Mouse (Mus musculus): ENCODE measurements around the gene Polr1d. TPM values are rescaled to one million over a fixed set of nuclear protein-coding genes. Genes with fewer than 3 reads are reported as not detected.

Gene Polr1d
- polyA plus RNA-seq, 1 experiment from 2014 or later, result 151 TPM

GRCm38 (mm10) chr5:147057626-147058414 lies 19.0 kb upstream of the Polr1d start:
- H3K27me3 ChIP-seq (replicated peaks), result no peaks in the 10 kb centered on the region
- no peak overlapping the region for H3K9ac ChIP-seq
- no peaks in the 10 kb centered on the region for H3K9me3 ChIP-seq
- no peaks in the 10 kb centered on the region for H3K36me3 ChIP-seq
- H3K4me1 ChIP-seq (replicated peaks), result peaks cover 26% of the 10 kb centered on the region
- ATAC-seq, result peak; percentile 64
- no peak overlapping the region for H3K27ac ChIP-seq
- WGBS, result 53% methylated on average over 9 of the region's 9 CpGs
- H3K4me2 ChIP-seq (replicated peaks), result no peak overlapping the region
- H3K4me3 ChIP-seq (replicated peaks), result no peak overlapping the region

- H3K9me3 ChIP-seq, result no peaks in the 10 kb centered on the region
- no peak for ATAC-seq
- H3K27ac ChIP-seq, result no peak overlapping the region
- H3K4me3 ChIP-seq (replicated peaks), result no peak overlapping the region
- 85% methylated on average over 5 of the region's 5 CpGs for WGBS
- H3K27me3 ChIP-seq (replicated peaks), result no peaks in the 10 kb centered on the region
- H3K4me2 ChIP-seq (replicated peaks), result no peak overlapping the region
- no peak overlapping the region for H3K9ac ChIP-seq
- H3K36me3 ChIP-seq, result no peaks in the 10 kb centered on the region
- peaks cover 24% of the 10 kb centered on the region for H3K4me1 ChIP-seq (replicated peaks)
Observed at GRCm38 (mm10) chr5:147058661-147059060, 18.2 kb upstream of the Polr1d start.

GRCm38 (mm10) chr5:147059319-147059718 lies 17.5 kb upstream of the Polr1d start:
- H3K27ac ChIP-seq, result no peak overlapping the region
- no peak overlapping the region for H3K4me2 ChIP-seq (replicated peaks)
- 64% methylated on average over 9 of the region's 9 CpGs for WGBS
- peak; percentile 26; the same call in 1 of the 2 replicates for ATAC-seq
- no peaks in the 10 kb centered on the region for H3K9me3 ChIP-seq
- H3K4me1 ChIP-seq (replicated peaks), result peaks cover 18% of the 10 kb centered on the region; the same call in 1 of the 2 replicates
- no peaks in the 10 kb centered on the region for H3K27me3 ChIP-seq (replicated peaks)
- H3K9ac ChIP-seq, result no peak overlapping the region
- no peak overlapping the region for H3K4me3 ChIP-seq (replicated peaks)
- no peaks in the 10 kb centered on the region for H3K36me3 ChIP-seq

- H3K4me2 ChIP-seq (replicated peaks), result no peak overlapping the region
- no peak for ATAC-seq
- H3K9ac ChIP-seq, result no peak overlapping the region
- H3K9me3 ChIP-seq, result no peaks in the 10 kb centered on the region
- no peaks in the 10 kb centered on the region for H3K27me3 ChIP-seq (replicated peaks)
- no peak overlapping the region for H3K27ac ChIP-seq
- H3K4me3 ChIP-seq (replicated peaks), result no peak overlapping the region
- no peaks in the 10 kb centered on the region for H3K36me3 ChIP-seq
- H3K4me1 ChIP-seq (replicated peaks), result peaks cover 18% of the 10 kb centered on the region; the same call in 1 of the 2 replicates
- WGBS, result 84% methylated on average over 2 of the region's 2 CpGs
Observed at GRCm38 (mm10) chr5:147060024-147060423, 16.8 kb upstream of the Polr1d start.

GRCm38 (mm10) chr5:147063215-147063661 lies 13.6 kb upstream of the Polr1d start:
- 66% methylated on average over 8 of the region's 8 CpGs for WGBS
- ATAC-seq, result no peak
- Histone ChIP-seq H3K27me3 (replicated peaks) (no peaks in the 10 kb centered on the region), H3K4me3 (replicated peaks) (no peak overlapping the region), H3K4me1 (replicated peaks) (peaks cover 12% of the 10 kb centered on the region; the same call in 1 of the 2 replicates), H3K4me2 (replicated peaks) (no peak overlapping the region), H3K36me3 (no peaks in the 10 kb centered on the region), H3K9me3 (no peaks in the 10 kb centered on the region), H3K27ac (no peak overlapping the region), H3K9ac (no peak overlapping the region)

GRCm38 (mm10) chr5:147066129-147066528 lies 10.7 kb upstream of the Polr1d start:
- no peaks in the 10 kb centered on the region for H3K27me3 ChIP-seq (replicated peaks)
- no peak for ATAC-seq
- no peaks in the 10 kb centered on the region for H3K9me3 ChIP-seq
- H3K36me3 ChIP-seq, result no peaks in the 10 kb centered on the region
- 62% methylated on average over 4 of the region's 4 CpGs for WGBS
- H3K9ac ChIP-seq, result no peak overlapping the region
- H3K27ac ChIP-seq, result no peak overlapping the region
- H3K4me3 ChIP-seq (replicated peaks), result no peak overlapping the region
- peaks cover 15% of the 10 kb centered on the region; the same call in 1 of the 2 replicates for H3K4me1 ChIP-seq (replicated peaks)
- H3K4me2 ChIP-seq (replicated peaks), result no peak overlapping the region

- 57% methylated on average over 5 of the region's 5 CpGs for WGBS
- no peak for ATAC-seq
- H3K4me3 ChIP-seq (replicated peaks), result no peak overlapping the region
- no peaks in the 10 kb centered on the region for H3K9me3 ChIP-seq
- no peak overlapping the region for H3K9ac ChIP-seq
- H3K27me3 ChIP-seq (replicated peaks), result no peaks in the 10 kb centered on the region
- no peaks in the 10 kb centered on the region for H3K36me3 ChIP-seq
- H3K27ac ChIP-seq, result no peak overlapping the region
- no peak overlapping the region for H3K4me2 ChIP-seq (replicated peaks)
- H3K4me1 ChIP-seq (replicated peaks), result peaks cover 17% of the 10 kb centered on the region; the same call in 1 of the 2 replicates
Observed at GRCm38 (mm10) chr5:147066965-147067364, 9.9 kb upstream of the Polr1d start.

GRCm38 (mm10) chr5:147068876-147069275 lies 8.0 kb upstream of the Polr1d start:
- Histone ChIP-seq H3K9me3 (no peaks in the 10 kb centered on the region), H3K27ac (no peak overlapping the region), H3K36me3 (no peaks in the 10 kb centered on the region), H3K4me3 (replicated peaks) (no peak overlapping the region), H3K4me2 (replicated peaks) (no peak overlapping the region), H3K27me3 (replicated peaks) (no peaks in the 10 kb centered on the region), H3K4me1 (replicated peaks) (peaks cover 17% of the 10 kb centered on the region; the same call in 1 of the 2 replicates), H3K9ac (no peak overlapping the region)
- WGBS, result 69% methylated on average over 5 of the region's 5 CpGs
- no peak for ATAC-seq

- Histone ChIP-seq H3K27me3 (replicated peaks) (no peaks in the 10 kb centered on the region), H3K9me3 (no peaks in the 10 kb centered on the region), H3K4me2 (replicated peaks) (no peak overlapping the region), H3K27ac (peak overlapping the region; percentile 25), H3K36me3 (no peaks in the 10 kb centered on the region), H3K4me3 (replicated peaks) (no peak overlapping the region), H3K4me1 (replicated peaks) (peaks cover 29% of the 10 kb centered on the region), H3K9ac (no peak overlapping the region)
- no peak for ATAC-seq
- WGBS, result 78% methylated on average over 16 of the region's 16 CpGs
Observed at GRCm38 (mm10) chr5:147070791-147071516, 5.9 kb upstream of the Polr1d start.

DNA sequence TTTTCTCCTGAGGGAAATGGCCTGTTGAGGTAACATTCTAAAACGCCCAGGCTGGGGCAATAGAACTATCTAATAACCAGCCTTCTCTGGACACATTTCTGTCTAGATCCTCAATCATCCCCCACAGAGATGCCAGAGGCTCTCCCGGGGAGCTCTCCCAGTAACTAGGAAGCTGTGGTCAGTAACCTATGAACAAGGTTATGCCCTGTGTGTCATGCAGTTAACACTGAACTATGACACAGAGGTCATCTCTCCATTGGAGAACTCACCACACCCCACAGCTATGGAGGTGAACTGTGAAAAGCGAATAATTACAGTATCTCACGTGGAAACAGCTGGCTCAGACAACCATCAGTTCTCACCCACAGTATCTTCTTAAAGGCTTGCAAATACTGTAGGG lies 5.0 kb upstream of the Polr1d start:
- Histone ChIP-seq H3K4me2 (replicated peaks) (no peak overlapping the region), H3K4me1 (replicated peaks) (peaks cover 29% of the 10 kb centered on the region), H3K9me3 (no peaks in the 10 kb centered on the region), H3K9ac (no peak overlapping the region), H3K36me3 (no peaks in the 10 kb centered on the region), H3K27me3 (replicated peaks) (no peaks in the 10 kb centered on the region), H3K27ac (no peak overlapping the region), H3K4me3 (replicated peaks) (no peak overlapping the region)
- ATAC-seq, result no peak
- WGBS, result 69% methylated on average over 4 of the region's 4 CpGs

GRCm38 (mm10) chr5:147073805-147074204 lies 3.0 kb upstream of the Polr1d start:
- Histone ChIP-seq H3K9ac (no peak overlapping the region), H3K27me3 (replicated peaks) (no peaks in the 10 kb centered on the region), H3K27ac (no peak overlapping the region), H3K36me3 (no peaks in the 10 kb centered on the region), H3K9me3 (no peaks in the 10 kb centered on the region), H3K4me3 (replicated peaks) (no peak overlapping the region), H3K4me1 (replicated peaks) (peaks cover 34% of the 10 kb centered on the region), H3K4me2 (replicated peaks) (no peak overlapping the region)
- ATAC-seq, result no peak
- whole genome bisulfite sequencing, result 87% methylated on average over 6 of the region's 6 CpGs

- no peaks in the 10 kb centered on the region for H3K9me3 ChIP-seq
- WGBS, result 7% methylated on average over 21 of the region's 21 CpGs
- peak overlapping the region; percentile 81 for H3K9ac ChIP-seq
- H3K4me3 ChIP-seq (replicated peaks), result peak overlapping the region; percentile 65
- ATAC-seq, result no peak
- peak overlapping the region; percentile 68 for H3K4me2 ChIP-seq (replicated peaks)
- H3K27ac ChIP-seq, result peak overlapping the region; percentile 98
- peaks cover 28% of the 10 kb centered on the region for H3K4me1 ChIP-seq (replicated peaks)
- no peaks in the 10 kb centered on the region for H3K27me3 ChIP-seq (replicated peaks)
- H3K36me3 ChIP-seq, result no peaks in the 10 kb centered on the region
Observed at GRCm38 (mm10) chr5:147075103-147076025, 1.5 kb upstream of the Polr1d start.

Measured in intestine, embryonic 15.5 days (tissue).